In genomic region chr6:35145569-35145968, GRCm38 (mm10) we compare ENCODE assay signal across 17 mouse cellular contexts. TPM values are rescaled to one million over a fixed set of nuclear protein-coding genes. Genes with fewer than 3 reads are reported as not detected.
DNase-seq lines count a peak whose midpoint lies in the region; ATAC-seq and TF ChIP-seq lines count a peak whose summit lies in the region.
"Had no signal": no experiment of that assay in that cellular context is flagged by ENCODE, and none has a peak within 500 bp of the region (broad histone marks: within the 10 kb centered on the region; RNA-seq: fewer than 3 reads in every experiment).

No protein-coding gene starts in this region.

- no peak overlapping the region for H3K27ac ChIP-seq in stomach, postnatal 0 days (replicated peaks)
- H3K27ac ChIP-seq in hindbrain, embryonic 14.5 days, result no peak overlapping the region
- H3K27ac ChIP-seq: forebrain, embryonic 12.5 days; hindbrain, embryonic 10.5 days had no signal

- ATAC-seq in activated CD4-positive, CD25-positive, alpha-beta regulatory T cell, adult 4 months, result peak; percentile 34
- no peak for ATAC-seq in stomach, postnatal 0 days (ENCODE audit: low FRiP score, low TSS enrichment)
- ATAC-seq in hindbrain, embryonic 14.5 days (ENCODE audit: low FRiP score), result no peak

- DNase-seq in embryo, embryonic 10 days (ENCODE audit: low spot score), result peak; percentile 22
- no peak for DNase-seq in embryo, embryonic 10.5 days (ENCODE audit: low spot score)
- DNase-seq in thymus, postnatal 0 days (ENCODE audit: low spot score), result peak; percentile 11
- DNase-seq in thymus, postnatal 25 days, result no peak
- no peak for DNase-seq in stomach, postnatal 0 days (ENCODE audit: low spot score)
- no peak for DNase-seq in urinary bladder, postnatal 4 days (ENCODE audit: low spot score in 2 of 2)
- DNase-seq in hindbrain, embryonic 14.5 days (ENCODE audit: low spot score), result no peak
- DNase-seq: adrenal gland, adult 8-10 months; cerebellum, adult 2 months; kidney, adult 11 months; kidney, postnatal 36 days; midbrain, embryonic 14.5 days; right cerebral cortex, postnatal 25 days; thymus, postnatal 14 days had no signal

- 74% methylated on average over 2 of the region's 2 CpGs for WGBS in stomach, postnatal 0 days
- WGBS in hindbrain, embryonic 14.5 days, result 87% methylated on average over 2 of the region's 2 CpGs

- no peak for TF ChIP-seq EP300 in stomach, postnatal 0 days (optimal IDR thresholded peaks at IDR 0.05)

- H3K36me3 ChIP-seq in stomach, postnatal 0 days (ENCODE audit: control insufficient read depth, insufficient read depth, low read length), result no peaks in the 10 kb centered on the region
- no peaks in the 10 kb centered on the region for H3K36me3 ChIP-seq in hindbrain, embryonic 14.5 days (replicated peaks; ENCODE audit: control insufficient read depth, insufficient read depth)
- H3K36me3 ChIP-seq: forebrain, embryonic 12.5 days; hindbrain, embryonic 10.5 days had no signal

- H3K27me3 ChIP-seq in stomach, postnatal 0 days (ENCODE audit: control insufficient read depth, insufficient read depth, low read length), result no peaks in the 10 kb centered on the region
- no peaks in the 10 kb centered on the region for H3K27me3 ChIP-seq in hindbrain, embryonic 14.5 days (ENCODE audit: control insufficient read depth, insufficient read depth, low read length)
- H3K27me3 ChIP-seq: forebrain, embryonic 12.5 days had no signal

- no peak overlapping the region for H3K4me2 ChIP-seq in stomach, postnatal 0 days (replicated peaks; ENCODE audit: low read depth)
- H3K4me2 ChIP-seq in hindbrain, embryonic 14.5 days (replicated peaks), result no peak overlapping the region
- H3K4me2 ChIP-seq: forebrain, embryonic 12.5 days had no signal

- TF ChIP-seq CTCF in stomach, postnatal 0 days (IDR thresholded peaks at IDR 0.05; ENCODE audit: low read depth), result peak; percentile 20; the same call in 1 of the 2 replicates

- no peak overlapping the region for H3K4me3 ChIP-seq in stomach, postnatal 0 days (ENCODE audit: low read depth, low read length)
- no peak overlapping the region for H3K4me3 ChIP-seq in hindbrain, embryonic 14.5 days (replicated peaks; ENCODE audit: low read length)
- H3K4me3 ChIP-seq: forebrain, embryonic 12.5 days; hindbrain, embryonic 10.5 days had no signal

- no peak overlapping the region for H3K9ac ChIP-seq in stomach, postnatal 0 days (ENCODE audit: low read length)
- no peak overlapping the region for H3K9ac ChIP-seq in hindbrain, embryonic 14.5 days
- H3K9ac ChIP-seq: forebrain, embryonic 12.5 days had no signal

- H3K4me1 ChIP-seq in stomach, postnatal 0 days (replicated peaks; ENCODE audit: control insufficient read depth, insufficient read depth), result no peaks in the 10 kb centered on the region
- H3K4me1 ChIP-seq in hindbrain, embryonic 14.5 days (replicated peaks; ENCODE audit: control insufficient read depth, insufficient read depth, low read length), result no peaks in the 10 kb centered on the region
- H3K4me1 ChIP-seq: forebrain, embryonic 12.5 days; hindbrain, embryonic 10.5 days had no signal

- no peaks in the 10 kb centered on the region for H3K9me3 ChIP-seq in stomach, postnatal 0 days (ENCODE audit: control insufficient read depth, low read length)
- no peaks in the 10 kb centered on the region for H3K9me3 ChIP-seq in hindbrain, embryonic 14.5 days (ENCODE audit: control insufficient read depth, low read length)

RNA-seq across cellular contexts. Expression of gene Cnot4, which starts 12.0 kb away (rescaled TPM):
- polyA plus RNA-seq in thymus, postnatal 0 days (2015; fragmentation: Nextera tagmentation; extraction: Ambion mirVana), result 30.4 and 30.6 TPM in 2 replicates
- polyA plus RNA-seq in activated CD4-positive, CD25-positive, alpha-beta regulatory T cell, adult 4 months (2017; shearing (Covaris generic)), result 10 to 100 TPM; 38.4 to 56.6 TPM
- 11.6 and 12.2 TPM in 2 replicates for polyA plus RNA-seq in stomach, postnatal 0 days (2015; fragmentation: Nextera tagmentation; extraction: Ambion mirVana)
- 34.3 and 40.2 TPM in 2 replicates for polyA plus RNA-seq in hindbrain, embryonic 14.5 days (2014; fragmentation: Nextera tagmentation; extraction: Ambion mirVana)

RNA-seq across cellular contexts. Expression of gene Nup205, which starts 31.7 kb away (rescaled TPM):
- 25.0 and 30.0 TPM in 2 replicates for polyA plus RNA-seq in thymus, postnatal 0 days (2015; fragmentation: Nextera tagmentation; extraction: Ambion mirVana)
- polyA plus RNA-seq in activated CD4-positive, CD25-positive, alpha-beta regulatory T cell, adult 4 months (2017; shearing (Covaris generic)), result 10 to 100 TPM; 18.0 to 18.6 TPM
- polyA plus RNA-seq in stomach, postnatal 0 days (2015; fragmentation: Nextera tagmentation; extraction: Ambion mirVana), result 7.2 and 7.4 TPM in 2 replicates
- 27.7 and 32.0 TPM in 2 replicates for polyA plus RNA-seq in hindbrain, embryonic 14.5 days (2014; fragmentation: Nextera tagmentation; extraction: Ambion mirVana)

Comparison
In these comparisons a context has a peak if more than half of its experiments do, and no peak if none do; other contexts are left out.
1. DNase-seq: peak in embryo, embryonic 10 days (single experiment) and thymus, postnatal 0 days (single experiment); none in embryo, embryonic 10.5 days (single experiment), thymus, postnatal 25 days (single experiment), stomach, postnatal 0 days (single experiment), urinary bladder, postnatal 4 days (0 of 2) and hindbrain, embryonic 14.5 days (single experiment).